Mouse (Mus musculus) adrenal gland, postnatal 10 days (tissue): ENCODE results near the gene Edem2. TPM values are rescaled to one million over a fixed set of nuclear protein-coding genes. Genes with fewer than 3 reads are reported as not detected.
"Not testable (repeated sequence)": the region's sequence is repeated elsewhere in the genome, so short reads cannot be mapped to it uniquely, and the experiment has no call there.

Experiments used
- DNase-seq: peaks from one replicate; pipeline ENCODE4 v3.0.0; 2021; ENCODE audit warnings: mixed read lengths
- total RNA-seq, 2 experiments: library from RNA; stranded (reverse); gene quantifications; 2 replicates each; pipeline ENCODE4 v1.2.3; 2021

Edem2 gene
- total RNA-seq, 2 experiments from 2014 or later = 32.0 to 39.6 TPM

GRCm38 (mm10) chr2:155735766-155736165 is 6.5 kb upstream of the Edem2 start, which contains the start of gene Gm17581:
Gene Gm17581, minus strand, starts transcription at chr2:155735866.
- not testable (repeated sequence) for DNase-seq

GRCm38 (mm10) chr2:155735080-155735479 is 5.8 kb upstream of the Edem2 start:
- peak; percentile 35 for DNase-seq

- DNase-seq = no peak
Observed at GRCm38 (mm10) chr2:155728742-155729141, 533 bp downstream of the Edem2 start.

GRCm38 (mm10) chr2:155727764-155728395 is 1.4 kb downstream of the Edem2 start:
- DNase-seq = no peak

- DNase-seq = no peak
Observed at GRCm38 (mm10) chr2:155726302-155726701, 3.0 kb downstream of the Edem2 start.

GRCm38 (mm10) chr2:155724526-155724925 is 4.7 kb downstream of the Edem2 start:
- no peak for DNase-seq

- peak; percentile 22 for DNase-seq
Observed at GRCm38 (mm10) chr2:155724036-155724435, 5.2 kb downstream of the Edem2 start.

GRCm38 (mm10) chr2:155720585-155720984 is 8.7 kb downstream of the Edem2 start:
- DNase-seq = no peak

GRCm38 (mm10) chr2:155717082-155717990 is 11.9 kb downstream of the Edem2 start:
- DNase-seq = no peak

GRCm38 (mm10) chr2:155710557-155710956 is 18.7 kb downstream of the Edem2 start:
- no peak for DNase-seq

GRCm38 (mm10) chr2:155707251-155707650 is 22.0 kb downstream of the Edem2 start:
- peak; percentile 76 for DNase-seq

GRCm38 (mm10) chr2:155703630-155704029 is 25.6 kb downstream of the Edem2 start:
- peak; percentile 26 for DNase-seq

GRCm38 (mm10) chr2:155701399-155701919 is 27.8 kb downstream of the Edem2 start:
- DNase-seq = no peak

- DNase-seq = not testable (repeated sequence)
Observed at GRCm38 (mm10) chr2:155698443-155698842, 30.8 kb downstream of the Edem2 start.

GRCm38 (mm10) chr2:155696851-155697250 is 32.4 kb downstream of the Edem2 start:
- no peak for DNase-seq

- peak; percentile 95 for DNase-seq
Observed at GRCm38 (mm10) chr2:155696091-155696558, 33.1 kb downstream of the Edem2 start.

GRCm38 (mm10) chr2:155695316-155695715 is 34.0 kb downstream of the Edem2 start:
- DNase-seq = no peak

- DNase-seq = no peak
Observed at GRCm38 (mm10) chr2:155694564-155694963, 34.7 kb downstream of the Edem2 start.

- DNase-seq = no peak
Observed at GRCm38 (mm10) chr2:155693136-155693535, 36.1 kb downstream of the Edem2 start.

GRCm38 (mm10) chr2:155691723-155692493 is 37.4 kb downstream of the Edem2 start, which contains the start of gene Trpc4ap:
Gene Trpc4ap, minus strand, starts transcription at chr2:155692384.
- peak; percentile 98 for DNase-seq

- DNase-seq = no peak
Observed at GRCm38 (mm10) chr2:155691336-155691722, 37.9 kb downstream of the Edem2 start.

- no peak for DNase-seq
Observed at GRCm38 (mm10) chr2:155689211-155689610, 40.1 kb downstream of the Edem2 start.
